Mouse (Mus musculus) intestine, embryonic 14.5 days (tissue): ENCODE measurements around the gene Fam19a2. TPM values are rescaled to one million over a fixed set of nuclear protein-coding genes. Genes with fewer than 3 reads are reported as not detected.

Experiments used
- ATAC-seq: fragments of 200-750 bp; cut with Nextera tagmentation; replicated peaks from 2 replicates; pipeline ENCODE4 v1.8.0; 2017; ENCODE audit warnings: low read depth, moderate number of reproducible peaks, moderate TSS enrichment, moderate library complexity; ENCODE audit not compliant: low FRiP score, low TSS enrichment
- DNase-seq: peaks from one replicate; pipeline ENCODE4 v3.0.0-alpha.2; 2018; ENCODE audit warnings: low spot score
- H3K27ac ChIP-seq: fragments of 300-500 bp; sonication (generic); 2 replicates; pipeline ENCODE4 v1.5.1; 2014; ENCODE audit warnings: low read depth, mild to moderate bottlenecking, control low read depth
- H3K27me3 ChIP-seq: fragments of 300-500 bp; sonication (generic); replicated peaks from 2 replicates; pipeline ENCODE4 v1.6.1; 2014; ENCODE audit warnings: low read length, control low read depth; ENCODE audit not compliant: control insufficient read depth, insufficient read depth
- H3K36me3 ChIP-seq: fragments of 300-500 bp; sonication (generic); 2 replicates; pipeline ENCODE4 v1.6.1; 2014; ENCODE audit warnings: low read length, control low read depth; ENCODE audit not compliant: control insufficient read depth, insufficient read depth
- H3K4me1 ChIP-seq: fragments of 300-500 bp; sonication (generic); replicated peaks from 2 replicates; pipeline ENCODE4 v1.6.1; 2014; ENCODE audit warnings: low read length, control low read depth, mixed read lengths; ENCODE audit not compliant: control insufficient read depth, insufficient read depth
- H3K4me2 ChIP-seq: fragments of 300-500 bp; sonication (generic); 2 replicates; pipeline ENCODE4 v1.6.1; 2014; ENCODE audit warnings: low read length
- H3K4me3 ChIP-seq: fragments of 300-500 bp; sonication (generic); 2 replicates; pipeline ENCODE4 v1.5.1; 2014; ENCODE audit warnings: low read depth, low read length, control low read depth, mixed read lengths
- H3K9ac ChIP-seq: fragments of 300-500 bp; sonication (generic); 2 replicates; pipeline ENCODE4 v1.6.1; 2014; ENCODE audit warnings: mild to moderate bottlenecking, low read length
- H3K9me3 ChIP-seq: fragments of 300-500 bp; sonication (generic); 2 replicates; pipeline ENCODE4 v1.6.1; 2016; ENCODE audit warnings: low read length, control low read depth; ENCODE audit not compliant: control insufficient read depth
- WGBS: fragments of 180-500 bp; shearing (Covaris S2); extraction: QIAGEN DNeasy Blood & Tissue Kit; methylation state at CpG from one replicate; pipeline ENCODE4 v1.1.7; 2014; 5-methylcytosine and 5-hydroxymethylcytosine counted together
- polyA plus RNA-seq: library from polyadenylated mRNA; unstranded; fragments of >200 nt; fragmentation: Nextera tagmentation; extraction: Ambion mirVana; gene quantifications from 2 replicates; pipeline ENCODE4 v1.2.1, GENCODE M21; 2014

Gene Fam19a2
- polyA plus RNA-seq, 1 experiment from 2014 or later: 2.8 TPM

DNA sequence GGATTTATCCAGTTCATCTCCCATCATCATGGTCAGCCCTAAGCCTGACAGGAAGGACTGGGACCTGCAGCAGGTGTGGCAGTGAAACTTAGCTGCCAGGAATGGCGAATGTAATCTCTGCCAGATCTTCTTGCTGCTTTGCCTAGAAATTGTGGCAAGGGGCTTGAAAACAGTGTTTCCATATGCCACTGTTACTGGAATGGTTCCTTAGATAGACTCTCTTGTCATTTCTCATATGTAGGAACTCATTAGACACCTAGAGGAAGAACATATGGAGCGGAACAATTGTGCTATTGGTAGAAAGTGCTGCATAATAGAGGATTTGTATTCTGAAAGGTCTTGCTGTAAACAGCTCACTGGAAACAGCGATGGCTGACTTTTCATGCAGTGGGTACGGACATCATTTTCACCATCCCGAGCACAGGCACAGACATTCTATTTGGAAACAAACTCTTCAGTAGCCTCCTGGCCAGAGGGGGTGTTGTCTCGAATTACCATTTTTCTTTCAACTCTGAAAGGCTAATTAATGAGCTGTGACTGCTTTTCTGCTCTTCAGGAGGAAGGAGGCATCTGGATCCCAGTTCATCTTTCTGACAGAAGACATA, 488.0 kb downstream of the Fam19a2 start:
- Histone ChIP-seq H3K4me3 (no peak overlapping the region), H3K36me3 (no peaks in the 10 kb centered on the region), H3K27me3 (no peaks in the 10 kb centered on the region), H3K27ac (no peak overlapping the region), H3K4me2 (no peak overlapping the region), H3K9me3 (no peaks in the 10 kb centered on the region), H3K9ac (no peak overlapping the region), H3K4me1 (no peaks in the 10 kb centered on the region)
- ATAC-seq: no peak
- WGBS: 64% methylated on average over 6 of the region's 6 CpGs
- DNase-seq: no peak

DNA sequence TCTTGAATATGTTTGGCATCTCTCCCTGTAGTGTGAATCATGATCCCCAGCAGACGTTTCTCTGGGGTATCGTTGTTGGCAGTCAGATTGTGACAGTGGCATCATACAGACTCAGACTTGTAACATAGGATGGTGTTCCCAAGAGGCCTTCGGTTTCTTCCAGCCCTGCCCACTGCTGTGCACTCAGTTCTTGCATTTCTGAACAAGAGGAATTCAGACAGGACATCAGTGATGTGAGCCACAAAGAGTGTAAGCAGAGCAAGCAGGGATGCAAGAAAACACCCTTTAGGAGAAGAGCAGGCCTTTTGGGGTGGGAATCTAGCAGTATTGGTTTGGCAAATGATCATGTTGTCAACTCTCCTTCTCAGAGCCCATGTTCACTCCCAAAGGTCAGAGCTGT, 489.0 kb downstream of the Fam19a2 start:
- Histone ChIP-seq H3K27ac (no peak overlapping the region), H3K36me3 (no peaks in the 10 kb centered on the region), H3K4me2 (no peak overlapping the region), H3K9me3 (no peaks in the 10 kb centered on the region), H3K9ac (no peak overlapping the region), H3K4me1 (no peaks in the 10 kb centered on the region), H3K27me3 (no peaks in the 10 kb centered on the region), H3K4me3 (no peak overlapping the region)
- 81% methylated on average over 3 of the region's 3 CpGs for WGBS
- ATAC-seq: no peak
- no peak for DNase-seq

DNA sequence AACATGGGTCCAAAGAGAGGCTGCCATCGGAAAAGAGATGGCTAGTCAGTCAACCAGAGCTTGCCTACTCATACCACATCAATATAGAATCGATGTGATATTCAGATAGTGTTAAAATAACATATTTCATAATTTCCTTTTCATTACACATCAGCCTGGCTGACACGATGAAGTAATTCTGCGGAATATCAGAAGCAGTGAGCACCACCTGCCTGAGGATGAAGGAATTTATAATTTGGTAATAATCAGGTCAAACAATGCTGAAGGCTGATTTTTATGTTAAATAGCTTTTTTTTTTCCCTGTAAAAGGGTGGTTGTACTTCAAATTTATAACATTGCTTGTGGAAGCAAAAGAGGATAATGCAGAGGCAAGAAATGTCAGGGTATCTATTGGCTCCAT, 490.2 kb downstream of the Fam19a2 start:
- Histone ChIP-seq H3K27me3 (no peaks in the 10 kb centered on the region), H3K9me3 (no peaks in the 10 kb centered on the region), H3K36me3 (no peaks in the 10 kb centered on the region), H3K4me1 (no peaks in the 10 kb centered on the region), H3K4me2 (no peak overlapping the region), H3K9ac (no peak overlapping the region), H3K27ac (no peak overlapping the region), H3K4me3 (no peak overlapping the region)
- WGBS: 95% methylated on average over 4 of the region's 4 CpGs
- no peak for ATAC-seq
- no peak for DNase-seq

DNA sequence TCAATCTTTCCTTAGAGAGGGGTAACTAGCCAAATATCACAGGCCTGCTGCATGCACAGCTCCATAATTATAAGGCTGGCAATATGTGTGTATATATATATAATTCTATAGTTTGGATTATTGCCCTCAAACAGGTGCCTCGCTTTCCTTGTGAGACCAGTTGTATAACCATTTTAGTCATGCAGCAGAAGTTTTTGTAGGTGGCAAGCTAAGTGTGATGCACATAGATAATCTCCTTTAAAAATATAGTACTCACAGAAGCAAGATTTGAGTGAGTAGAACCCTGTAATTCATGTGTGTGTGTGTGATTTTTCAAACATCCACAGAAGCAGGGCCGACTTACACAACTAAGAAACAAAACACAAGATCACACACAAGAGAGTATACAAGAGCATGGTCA, 525.6 kb downstream of the Fam19a2 start:
- Histone ChIP-seq H3K4me2 (no peak overlapping the region), H3K4me3 (no peak overlapping the region), H3K9me3 (no peaks in the 10 kb centered on the region), H3K27ac (no peak overlapping the region), H3K36me3 (no peaks in the 10 kb centered on the region), H3K27me3 (no peaks in the 10 kb centered on the region), H3K4me1 (no peaks in the 10 kb centered on the region), H3K9ac (no peak overlapping the region)
- 92% methylated on average over 2 of the region's 2 CpGs for WGBS
- ATAC-seq: no peak
- DNase-seq: no peak

Other genes with a start within 250 kb of the Fam19a2 start
- gene Mon2, start 187.5 kb upstream of the Fam19a2 start, polyA plus RNA-seq: 28.7 TPM in 2 replicates
- 84.8 and 95.7 TPM in 2 replicates for gene Usp15, start 67.0 kb upstream of the Fam19a2 start, polyA plus RNA-seq